Mouse (Mus musculus) naive thymus-derived CD4-positive, alpha-beta T cell, adult 2 months (primary cell): ENCODE data around the gene Dnmt3l.
A peak's percentile ranks its signal among the peaks of the same experiment; 100 is the strongest.
"Not testable (repeated sequence)": the region's sequence is repeated elsewhere in the genome, so short reads cannot be mapped to it uniquely, and the experiment has no call there.

Experiments
- DNase-seq: peaks from one replicate; pipeline ENCODE4 v3.0.0-alpha.2; 2011; ENCODE audit warnings: low read depth

The Dnmt3l gene

GRCm38 (mm10) chr10:78041647-78042046 is at the start of gene Dnmt3l:
Dnmt3l (plus strand) TSS chr10:78041947.
- no peak for DNase-seq

GRCm38 (mm10) chr10:77995639-77996038 is 46.1 kb upstream of the Dnmt3l start:
- no peak for DNase-seq

- DNase-seq = no peak
These were observed 41.5 kb upstream of the Dnmt3l start for GRCm38 (mm10) chr10:78000200-78000599.

GRCm38 (mm10) chr10:78001796-78002195 is 40.0 kb upstream of the Dnmt3l start:
- DNase-seq = no peak

- DNase-seq = no peak
These were observed 39.4 kb upstream of the Dnmt3l start for GRCm38 (mm10) chr10:78002316-78002715.

- no peak for DNase-seq
These were observed 37.2 kb upstream of the Dnmt3l start for GRCm38 (mm10) chr10:78004479-78005100.

GRCm38 (mm10) chr10:78005791-78006438 is 35.8 kb upstream of the Dnmt3l start:
- no peak for DNase-seq

- no peak for DNase-seq
These were observed 34.5 kb upstream of the Dnmt3l start for GRCm38 (mm10) chr10:78007203-78007602.

- DNase-seq = no peak
These were observed 33.6 kb upstream of the Dnmt3l start for GRCm38 (mm10) chr10:78008169-78008568.

GRCm38 (mm10) chr10:78009184-78009944 is 32.4 kb upstream of the Dnmt3l start:
- DNase-seq = peak; percentile 97

GRCm38 (mm10) chr10:78009945-78010293 is 31.8 kb upstream of the Dnmt3l start, which contains the start of gene Pfkl:
Pfkl (minus strand) TSS chr10:78010083.
- no peak for DNase-seq

- peak; percentile 37 for DNase-seq
These were observed 31.4 kb upstream of the Dnmt3l start for GRCm38 (mm10) chr10:78010335-78010734.

- not testable (repeated sequence) for DNase-seq
These were observed 30.6 kb upstream of the Dnmt3l start for GRCm38 (mm10) chr10:78011116-78011515.

GRCm38 (mm10) chr10:78012661-78013495 is 28.9 kb upstream of the Dnmt3l start:
- no peak for DNase-seq

- DNase-seq = no peak
These were observed 26.3 kb upstream of the Dnmt3l start for GRCm38 (mm10) chr10:78015489-78015888.

GRCm38 (mm10) chr10:78016366-78016765 is 25.4 kb upstream of the Dnmt3l start:
- no peak for DNase-seq

GRCm38 (mm10) chr10:78018797-78019203 is 22.9 kb upstream of the Dnmt3l start:
- DNase-seq = peak; percentile 92

- DNase-seq = no peak
These were observed 22.5 kb upstream of the Dnmt3l start for GRCm38 (mm10) chr10:78019291-78019690.

- DNase-seq = not testable (repeated sequence)
These were observed 21.8 kb upstream of the Dnmt3l start for GRCm38 (mm10) chr10:78019984-78020383.

GRCm38 (mm10) chr10:78025453-78025852 is 16.3 kb upstream of the Dnmt3l start:
- DNase-seq = not testable (repeated sequence)

- DNase-seq = peak; percentile 88
These were observed 13.6 kb upstream of the Dnmt3l start for GRCm38 (mm10) chr10:78028129-78028528.

GRCm38 (mm10) chr10:78029080-78029479 is 12.7 kb upstream of the Dnmt3l start:
- DNase-seq = no peak
